Mouse (Mus musculus) midbrain, embryonic 11.5 days (tissue): ENCODE measurements around the gene Hist1h4f. TPM values are rescaled to one million over a fixed set of nuclear protein-coding genes. Genes with fewer than 3 reads are reported as not detected.

Source experiments
- ATAC-seq: fragments of 200-750 bp; cut with Nextera tagmentation; 2 replicates; pipeline ENCODE4 v1.8.0; 2017; ENCODE audit warnings: moderate TSS enrichment, moderate library complexity; ENCODE audit not compliant: low FRiP score
- DNase-seq: peaks from one replicate; pipeline ENCODE4 v3.0.0; 2015; ENCODE audit warnings: low spot score; ENCODE audit errors: missing footprints
- H3K27ac ChIP-seq: fragments of 300-500 bp; sonication (generic); 2 replicates; pipeline ENCODE4 v1.5.1; 2014; ENCODE audit warnings: low read depth, low read length
- H3K27me3 ChIP-seq: fragments of 300-500 bp; sonication (generic); 2 replicates; pipeline ENCODE4 v1.6.1; 2014; ENCODE audit warnings: mild to moderate bottlenecking, low read length, moderate library complexity, mixed read lengths; ENCODE audit not compliant: control insufficient read depth, insufficient read depth
- H3K36me3 ChIP-seq: fragments of 300-500 bp; sonication (generic); 2 replicates; pipeline ENCODE4 v1.6.1; 2014; ENCODE audit warnings: mild to moderate bottlenecking, low read length, moderate library complexity, mixed read lengths; ENCODE audit not compliant: control insufficient read depth, insufficient read depth
- H3K4me1 ChIP-seq: fragments of 300-500 bp; sonication (generic); 2 replicates; pipeline ENCODE4 v1.6.1; 2014; ENCODE audit warnings: low read length; ENCODE audit not compliant: control insufficient read depth, insufficient read depth
- H3K4me2 ChIP-seq: fragments of 300-500 bp; sonication (generic); 2 replicates; pipeline ENCODE4 v1.6.1; 2014; ENCODE audit warnings: mild to moderate bottlenecking, moderate library complexity
- H3K4me3 ChIP-seq: fragments of 300-500 bp; sonication (generic); 2 replicates; pipeline ENCODE4 v1.5.1; 2014; ENCODE audit warnings: low read depth, low read length
- H3K9ac ChIP-seq: fragments of 300-500 bp; sonication (generic); 2 replicates; pipeline ENCODE4 v1.6.1; 2014; ENCODE audit warnings: low read length
- H3K9me3 ChIP-seq: fragments of 300-500 bp; sonication (generic); 2 replicates; pipeline ENCODE4 v1.6.1; 2016; ENCODE audit warnings: low read length; ENCODE audit not compliant: control insufficient read depth
- WGBS: fragments of 180-500 bp; shearing (Covaris S2); extraction: QIAGEN DNeasy Blood & Tissue Kit; methylation state at CpG from one replicate; pipeline ENCODE4 v1.1.7; 2014; 5-methylcytosine and 5-hydroxymethylcytosine counted together
- polyA plus RNA-seq: library from polyadenylated mRNA; unstranded; fragments of >200 nt; fragmentation: Nextera tagmentation; extraction: Ambion mirVana; gene quantifications from 2 replicates; pipeline ENCODE4 v1.2.1, GENCODE M21; 2014

Gene Hist1h4f
- polyA plus RNA-seq, 1 experiment from 2014 or later: 0.53 TPM

GRCm38 (mm10) chr13:23530901-23531875 is 20.3 kb downstream of the Hist1h4f start, which contains the start of gene Hist1h4h:
Hist1h4h (plus strand) TSS chr13:23531050.
- under 1% methylated on average over 57 of the region's 70 CpGs for WGBS

DNA sequence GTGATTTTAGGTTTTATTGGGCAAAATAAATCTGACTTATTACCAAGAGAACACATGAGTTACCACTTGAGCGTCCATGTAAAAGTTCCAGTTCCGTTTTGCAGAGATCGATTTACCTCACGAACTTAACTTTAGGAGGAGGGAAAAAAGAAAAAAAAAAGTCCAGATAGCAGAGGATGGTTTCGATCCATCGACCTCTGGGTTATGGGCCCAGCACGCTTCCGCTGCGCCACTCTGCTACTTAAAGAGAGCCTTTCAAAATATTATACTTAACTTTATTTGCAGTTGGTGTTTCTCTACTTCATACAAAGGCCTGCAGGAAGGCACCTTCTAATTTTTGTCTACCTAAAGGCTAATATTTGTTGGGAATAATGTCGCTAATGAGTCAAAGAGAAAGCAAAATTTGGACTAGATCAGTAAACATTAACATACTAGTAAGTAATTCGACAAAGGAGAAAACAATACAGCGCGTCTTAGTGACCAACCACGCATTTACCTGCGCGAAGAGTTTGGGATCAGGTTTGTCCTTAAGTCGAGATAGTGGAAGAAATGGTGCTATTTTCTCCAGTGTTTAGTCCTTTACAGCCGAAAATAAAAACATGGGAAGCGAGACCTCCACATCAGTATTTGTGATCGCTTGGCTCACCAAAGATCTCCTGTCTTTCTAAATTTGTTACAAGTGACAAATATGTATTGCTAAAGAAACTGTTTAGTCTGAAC is 21.1 kb downstream of the Hist1h4f start:
- H3K9ac ChIP-seq: peak overlapping the region; percentile 86
- H3K4me3 ChIP-seq: peak overlapping the region; percentile 45
- H3K36me3 ChIP-seq: no peaks in the 10 kb centered on the region
- H3K9me3 ChIP-seq: no peaks in the 10 kb centered on the region
- peak overlapping the region; percentile 98 for H3K27ac ChIP-seq
- under 1% methylated on average over 20 of the region's 20 CpGs for WGBS
- ATAC-seq (no peak), DNase-seq (peak; percentile 97)
- H3K4me1 ChIP-seq: peaks cover 10% of the 10 kb centered on the region; the same call in 1 of the 2 replicates
- no peaks in the 10 kb centered on the region for H3K27me3 ChIP-seq
- H3K4me2 ChIP-seq: peak overlapping the region; percentile 45

More at GRCm38 (mm10) chr13:23530901-23531875, 20.3 kb downstream of the Hist1h4f start, which contains the start of gene Hist1h4h:
- peak within 1 kb of the TSS; percentile 45 for H3K4me3 ChIP-seq
- no peaks in the 10 kb centered on the region for H3K36me3 ChIP-seq
- peak within 1 kb of the TSS; percentile 45 for H3K4me2 ChIP-seq
- peak; percentile 75 for ATAC-seq
- DNase-seq: peak; percentile 99
- H3K27ac ChIP-seq: peak within 1 kb of the TSS; percentile 98
- peaks cover 11% of the 10 kb centered on the region for H3K4me1 ChIP-seq
- H3K9me3 ChIP-seq: no peaks in the 10 kb centered on the region
- H3K27me3 ChIP-seq: no peaks in the 10 kb centered on the region
- H3K9ac ChIP-seq: peak within 1 kb of the TSS; percentile 86

- no peaks in the 10 kb centered on the region for H3K36me3 ChIP-seq
- no peak for ATAC-seq
- H3K9me3 ChIP-seq: no peaks in the 10 kb centered on the region
- H3K4me2 ChIP-seq: peak overlapping the region; percentile 45
- H3K27ac ChIP-seq: peak overlapping the region; percentile 98; the same call in 1 of the 2 replicates
- 33% methylated on average over 2 of the region's 2 CpGs for WGBS
- H3K4me3 ChIP-seq: peak overlapping the region; percentile 45
- no peaks in the 10 kb centered on the region for H3K27me3 ChIP-seq
- H3K9ac ChIP-seq: peak overlapping the region; percentile 86
- DNase-seq: no peak
- H3K4me1 ChIP-seq: peaks cover 10% of the 10 kb centered on the region; the same call in 1 of the 2 replicates
These were observed 21.8 kb downstream of the Hist1h4f start for GRCm38 (mm10) chr13:23529480-23530165.

DNA sequence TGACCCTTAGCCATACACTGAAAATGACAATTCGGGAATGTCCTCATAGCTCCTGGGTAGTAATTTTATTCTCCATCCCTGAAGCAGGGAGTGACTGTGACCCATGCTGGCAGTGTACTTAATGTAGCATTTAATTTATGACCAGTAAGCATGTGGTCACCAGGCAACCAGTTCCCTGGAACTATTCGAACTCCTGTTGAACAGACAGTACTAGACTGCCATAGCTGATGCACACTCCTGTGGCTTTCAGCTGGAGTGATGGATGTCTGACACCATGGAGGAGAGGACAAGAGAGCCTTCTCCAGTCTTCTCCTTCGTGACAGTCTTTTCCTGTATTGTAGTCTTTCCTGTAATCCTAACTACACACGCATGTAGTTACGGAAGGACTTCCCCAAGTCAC is 22.4 kb downstream of the Hist1h4f start:
- peak overlapping the region; percentile 45 for H3K4me2 ChIP-seq
- H3K36me3 ChIP-seq: no peaks in the 10 kb centered on the region
- WGBS: 88% methylated on average over 5 of the region's 5 CpGs
- no peaks in the 10 kb centered on the region for H3K27me3 ChIP-seq
- no peak overlapping the region for H3K27ac ChIP-seq
- ATAC-seq (no peak), DNase-seq (no peak)
- no peaks in the 10 kb centered on the region for H3K9me3 ChIP-seq
- no peak overlapping the region for H3K4me3 ChIP-seq
- H3K9ac ChIP-seq: peak overlapping the region; percentile 30
- peaks cover 10% of the 10 kb centered on the region; the same call in 1 of the 2 replicates for H3K4me1 ChIP-seq

DNA sequence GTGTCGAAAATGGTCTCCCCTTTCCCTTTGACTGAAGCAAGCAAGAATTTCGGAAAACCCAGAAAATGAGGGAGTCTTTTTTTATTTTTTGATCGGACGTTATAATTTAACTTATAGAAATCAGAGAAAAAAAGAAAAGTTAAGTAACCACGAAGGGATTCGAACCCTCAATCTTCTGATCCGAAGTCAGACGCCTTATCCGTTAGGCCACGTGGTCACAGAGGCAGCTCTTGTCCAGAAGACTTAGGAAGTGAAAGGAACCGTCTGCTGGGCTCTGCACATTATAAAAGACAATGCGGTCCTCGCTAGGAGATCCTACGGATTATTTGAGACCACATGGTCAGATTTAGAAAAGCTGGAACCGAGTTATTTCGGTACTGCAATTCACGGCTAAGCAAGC is 25.1 kb downstream of the Hist1h4f start:
- peak overlapping the region; percentile 41 for H3K4me2 ChIP-seq
- no peaks in the 10 kb centered on the region for H3K36me3 ChIP-seq
- under 1% methylated on average over 17 of the region's 17 CpGs for WGBS
- H3K27me3 ChIP-seq: no peaks in the 10 kb centered on the region
- H3K4me3 ChIP-seq: peak overlapping the region; percentile 29
- peaks cover 3% of the 10 kb centered on the region; the same call in 1 of the 2 replicates for H3K4me1 ChIP-seq
- H3K27ac ChIP-seq: no peak overlapping the region
- DNase-seq (peak; percentile 100), ATAC-seq (peak; percentile 57)
- H3K9me3 ChIP-seq: no peaks in the 10 kb centered on the region
- H3K9ac ChIP-seq: peak overlapping the region; percentile 26; the same call in 1 of the 2 replicates

- ATAC-seq: no peak
- Histone ChIP-seq H3K9me3 (no peaks in the 10 kb centered on the region), H3K9ac (no peak overlapping the region), H3K4me2 (peak overlapping the region; percentile 41), H3K4me1 (peaks cover 3% of the 10 kb centered on the region; the same call in 1 of the 2 replicates), H3K4me3 (peak overlapping the region; percentile 29), H3K27me3 (no peaks in the 10 kb centered on the region), H3K36me3 (no peaks in the 10 kb centered on the region), H3K27ac (no peak overlapping the region)
- DNase-seq: peak; percentile 94
- WGBS: 2% methylated on average over 10 of the region's 10 CpGs
These were observed 25.5 kb downstream of the Hist1h4f start for GRCm38 (mm10) chr13:23525901-23526300.

DNA sequence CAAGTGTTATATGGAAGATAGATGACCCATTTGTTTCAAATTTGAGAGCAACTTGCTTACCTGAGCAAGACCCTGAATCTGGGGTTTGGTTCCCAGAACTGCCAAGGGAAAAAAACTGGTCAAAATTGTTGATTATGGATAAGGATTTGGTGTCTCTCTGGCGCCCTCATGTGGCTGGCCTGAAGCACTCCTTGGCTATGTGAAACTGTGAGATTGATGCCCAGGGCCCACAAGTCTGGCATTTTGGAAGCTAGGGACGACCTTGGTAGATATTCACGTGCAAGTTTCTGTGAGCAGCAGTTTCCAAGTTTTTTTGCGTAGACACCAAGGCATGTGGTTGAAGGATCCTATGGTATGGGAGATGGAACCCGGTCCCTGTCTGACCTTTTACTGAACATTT is 26.8 kb downstream of the Hist1h4f start:
- Histone ChIP-seq H3K4me3 (no peak overlapping the region), H3K27ac (no peak overlapping the region), H3K4me2 (no peak overlapping the region), H3K27me3 (no peaks in the 10 kb centered on the region), H3K9ac (no peak overlapping the region), H3K4me1 (peaks cover 3% of the 10 kb centered on the region; the same call in 1 of the 2 replicates), H3K36me3 (no peaks in the 10 kb centered on the region), H3K9me3 (no peaks in the 10 kb centered on the region)
- WGBS: 4% methylated on average over 5 of the region's 5 CpGs
- DNase-seq (peak; percentile 95), ATAC-seq (peak; percentile 38; the same call in 1 of the 2 replicates)

- Histone ChIP-seq H3K4me3 (no peak overlapping the region), H3K9ac (no peak overlapping the region), H3K4me1 (peaks cover 1% of the 10 kb centered on the region; the same call in 1 of the 2 replicates), H3K9me3 (no peaks in the 10 kb centered on the region), H3K36me3 (no peaks in the 10 kb centered on the region), H3K4me2 (no peak overlapping the region), H3K27me3 (no peaks in the 10 kb centered on the region), H3K27ac (no peak overlapping the region)
- ATAC-seq (no peak), DNase-seq (no peak)
- 54% methylated on average over 5 of the region's 5 CpGs for WGBS
These were observed 27.5 kb downstream of the Hist1h4f start for GRCm38 (mm10) chr13:23523976-23524375.
